Mouse (Mus musculus) retina, adult 2 months (tissue): ENCODE results near the gene Chrm5.
"Not testable (repeated sequence)": the region's sequence is repeated elsewhere in the genome, so short reads cannot be mapped to it uniquely, and the experiment has no call there.

ENCODE experiments used
- DNase-seq: peaks from one replicate; pipeline ENCODE4 v3.0.0-alpha.2; 2012; ENCODE audit warnings: low read depth, low spot score

The Chrm5 gene

DNA sequence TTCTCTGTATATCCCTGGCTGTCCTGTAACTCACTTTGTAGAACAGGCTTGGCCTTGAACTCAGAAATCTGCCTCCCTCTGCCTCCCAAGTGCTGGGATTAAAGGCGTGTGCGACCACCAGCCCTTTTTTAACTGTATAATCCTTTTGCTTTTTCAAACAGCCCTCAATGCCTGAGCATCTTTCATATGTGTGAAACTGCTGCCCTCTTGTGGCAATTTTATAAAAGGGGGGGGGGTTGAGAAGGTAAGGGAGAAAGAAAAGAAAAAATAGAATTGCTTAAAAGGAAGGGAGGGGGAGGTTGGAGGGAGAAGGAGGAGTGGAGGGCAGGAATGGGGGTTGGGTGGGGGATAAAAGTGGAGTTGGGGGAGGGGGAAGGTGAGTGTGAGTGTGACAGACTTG lies 995 bp upstream of the Chrm5 start:
- peak; percentile 59 for DNase-seq

- no peak for DNase-seq
These were observed 4.0 kb downstream of the Chrm5 start for GRCm38 (mm10) chr2:112476554-112476953.

GRCm38 (mm10) chr2:112474997-112475724 lies 5.4 kb downstream of the Chrm5 start:
- DNase-seq = no peak

GRCm38 (mm10) chr2:112472076-112472475 lies 8.5 kb downstream of the Chrm5 start:
- no peak for DNase-seq

- peak; percentile 84 for DNase-seq
These were observed 9.6 kb downstream of the Chrm5 start for GRCm38 (mm10) chr2:112470961-112471381.

DNA sequence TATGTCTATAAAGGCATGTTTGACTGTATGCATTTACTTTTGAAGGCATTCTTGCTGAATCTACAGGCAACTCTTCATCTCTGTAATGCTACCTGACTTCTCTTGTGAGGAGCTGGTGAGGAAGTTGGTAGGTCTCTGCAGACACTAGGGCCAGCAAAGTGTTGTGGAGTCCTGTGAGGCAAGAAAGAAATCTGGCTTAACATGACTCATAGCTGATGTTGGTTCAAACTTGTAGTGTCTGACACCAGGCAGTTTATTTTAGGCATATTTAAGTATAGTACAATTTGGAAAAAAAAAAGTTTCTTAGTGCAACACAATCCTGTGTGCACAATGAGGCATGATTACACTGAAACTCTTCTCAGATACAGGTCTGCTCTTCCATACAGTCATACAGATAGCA lies 11.0 kb downstream of the Chrm5 start:
- no peak for DNase-seq

DNA sequence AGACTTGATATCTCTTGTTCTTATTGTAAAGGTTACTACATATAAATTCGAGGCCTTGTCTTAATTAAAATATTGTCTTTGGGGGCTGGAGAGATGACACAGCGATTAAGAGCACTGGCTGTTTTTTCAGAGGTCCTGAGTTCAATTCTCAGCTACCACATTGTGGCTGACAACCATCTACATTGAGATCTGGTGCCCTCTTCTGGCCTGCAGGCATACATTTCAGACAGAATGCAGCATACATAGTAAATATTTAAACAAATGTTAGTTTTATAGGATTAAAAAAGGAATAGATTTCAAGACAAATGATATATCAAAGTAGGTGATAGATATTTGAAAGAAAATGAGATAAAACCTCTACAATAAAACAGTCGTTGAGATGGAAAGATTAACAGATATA lies 20.0 kb downstream of the Chrm5 start:
- DNase-seq = no peak

DNA sequence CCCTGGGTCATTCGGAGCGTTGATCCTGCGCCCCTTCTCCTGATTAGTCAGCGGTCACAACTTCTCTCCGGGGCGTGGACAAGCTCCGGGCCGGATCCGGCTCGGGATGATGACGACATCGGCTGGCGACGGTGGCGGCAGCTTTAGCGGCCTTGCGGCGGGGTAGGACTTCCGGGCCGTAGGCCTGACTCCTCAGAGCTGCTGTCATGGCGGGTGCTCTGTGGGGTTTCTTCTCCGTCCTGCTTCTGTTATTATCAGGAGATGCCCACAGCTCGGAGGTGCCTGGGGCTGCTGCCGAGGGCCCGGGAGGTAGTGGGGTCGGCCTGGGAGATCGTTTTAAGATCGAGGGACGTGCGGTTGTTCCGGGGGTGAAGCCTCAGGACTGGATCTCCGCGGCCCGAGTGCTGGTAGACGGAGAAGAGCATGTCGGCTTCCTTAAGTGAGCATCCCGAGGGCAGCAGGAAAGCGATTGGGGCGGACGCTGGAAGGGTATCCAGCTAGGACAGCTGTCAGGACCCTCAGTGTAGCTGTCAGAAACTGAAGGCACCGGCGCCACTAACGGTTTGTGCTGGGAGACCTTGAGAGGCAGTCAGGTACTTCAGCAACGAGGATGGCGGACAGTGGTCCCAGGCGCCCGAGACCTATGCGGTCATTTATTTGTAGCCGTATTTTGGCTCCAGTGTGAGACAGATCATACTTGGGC lies 25.6 kb downstream of the Chrm5 start, which contains the start of gene Emc7:
Gene Emc7, plus strand, starts transcription at position 136 of the 703 bp plus-strand sequence.
- DNase-seq = peak; percentile 90

DNA sequence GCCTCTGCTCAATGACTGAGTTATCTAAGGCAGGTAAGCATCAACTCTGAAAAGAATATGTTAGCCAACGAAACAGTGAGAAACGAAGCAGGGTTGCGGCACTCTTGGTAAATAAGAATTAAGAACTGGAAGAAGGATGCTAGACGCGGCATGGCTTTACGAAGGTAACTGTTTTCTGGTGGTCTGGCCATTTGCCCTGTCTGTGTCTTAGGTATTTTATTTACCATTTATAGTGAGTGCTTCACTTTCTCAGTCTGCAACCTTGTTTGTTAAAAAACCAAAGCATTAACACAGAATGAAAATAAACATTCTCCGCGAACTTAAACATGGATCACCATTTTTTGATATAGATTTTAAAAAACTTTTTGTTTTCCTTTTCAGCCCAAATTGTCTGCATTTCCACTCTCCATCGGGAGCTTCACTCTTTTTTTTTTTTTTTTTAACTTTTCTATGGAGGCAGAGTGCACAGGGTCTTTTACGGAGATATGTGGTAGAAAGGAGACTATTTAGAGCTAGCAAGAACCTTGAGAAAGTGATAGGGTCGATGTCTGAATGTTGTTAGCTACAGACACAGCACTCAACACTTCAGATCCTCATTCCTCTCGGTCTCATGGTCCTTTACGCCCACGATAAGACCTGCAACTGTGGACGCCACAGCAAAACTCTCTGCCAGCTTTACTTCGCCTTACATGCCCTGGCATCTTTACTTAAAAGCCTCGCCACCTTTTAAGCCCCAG lies 26.3 kb downstream of the Chrm5 start:
- DNase-seq = no peak

DNA sequence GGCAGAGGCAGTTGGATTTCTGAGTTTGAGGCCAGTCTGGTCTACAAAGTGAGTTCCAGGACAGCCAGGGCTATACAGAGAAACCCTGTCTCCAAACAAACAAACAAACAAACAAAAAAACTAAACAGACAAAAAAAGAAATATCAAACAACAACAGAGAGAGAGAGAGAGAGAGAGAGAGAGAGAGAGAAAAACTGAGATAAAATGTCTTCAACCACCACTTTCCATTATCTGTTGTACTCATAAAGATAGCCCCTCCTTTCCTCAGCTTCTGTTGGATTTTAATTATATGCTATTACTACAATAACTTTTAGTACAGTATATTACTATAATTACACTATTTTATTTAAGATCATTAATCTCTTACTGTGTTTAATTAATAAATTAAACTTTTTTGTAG lies 28.1 kb downstream of the Chrm5 start:
- DNase-seq = not testable (repeated sequence)

DNA sequence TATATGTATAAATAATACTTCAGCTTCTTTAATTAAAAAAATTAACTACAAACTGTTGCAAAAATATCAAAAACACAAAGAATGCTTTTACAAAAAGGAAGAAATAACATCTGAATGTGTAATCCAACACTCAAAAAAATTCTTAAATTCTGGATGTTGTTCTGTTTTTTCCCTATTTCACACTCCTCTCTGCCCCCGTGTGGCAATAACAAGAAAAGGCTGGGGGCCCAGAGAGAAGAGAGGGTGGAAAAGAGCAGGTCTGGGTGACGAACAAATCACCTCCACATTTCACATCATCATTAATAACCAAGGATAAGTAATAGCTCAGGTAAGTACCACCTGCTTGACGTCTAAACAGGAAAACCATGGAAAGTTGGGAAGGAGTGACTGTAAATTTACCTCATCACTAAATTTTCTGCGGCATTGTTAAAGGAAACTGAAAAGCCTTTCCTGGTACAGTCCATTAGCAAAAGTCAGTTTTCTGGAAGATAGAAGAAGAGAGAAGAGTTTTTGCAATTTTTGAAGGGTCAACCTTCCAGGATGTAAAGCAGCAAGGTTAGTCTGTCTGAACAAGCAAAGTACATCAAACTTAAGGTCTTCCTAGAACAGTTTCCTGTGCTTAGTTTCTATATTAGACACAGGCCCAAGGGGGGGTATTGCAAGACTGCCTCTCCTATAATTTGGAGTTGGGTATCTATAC lies 30.8 kb downstream of the Chrm5 start:
- no peak for DNase-seq

GRCm38 (mm10) chr2:112448510-112449059 lies 32.0 kb downstream of the Chrm5 start:
- no peak for DNase-seq

DNA sequence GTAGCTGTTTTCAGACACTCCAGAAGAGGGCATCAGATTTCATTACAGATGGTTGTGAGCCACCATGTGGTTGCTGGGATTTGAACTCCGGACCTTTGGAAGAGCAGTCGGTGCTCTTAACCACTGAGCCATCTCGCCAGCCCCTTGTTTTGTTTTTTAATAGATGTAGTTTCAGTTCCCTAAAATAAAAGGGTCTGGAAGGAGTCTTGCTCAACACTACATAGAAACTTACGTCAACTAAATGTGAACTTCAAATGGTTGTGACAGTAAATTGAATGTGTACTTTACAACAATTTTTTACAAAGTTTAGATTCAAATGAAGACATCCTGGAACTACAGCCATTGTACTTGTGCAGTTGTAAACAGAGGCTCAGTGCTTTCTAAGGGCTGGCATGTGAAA lies 32.5 kb downstream of the Chrm5 start:
- not testable (repeated sequence) for DNase-seq

DNA sequence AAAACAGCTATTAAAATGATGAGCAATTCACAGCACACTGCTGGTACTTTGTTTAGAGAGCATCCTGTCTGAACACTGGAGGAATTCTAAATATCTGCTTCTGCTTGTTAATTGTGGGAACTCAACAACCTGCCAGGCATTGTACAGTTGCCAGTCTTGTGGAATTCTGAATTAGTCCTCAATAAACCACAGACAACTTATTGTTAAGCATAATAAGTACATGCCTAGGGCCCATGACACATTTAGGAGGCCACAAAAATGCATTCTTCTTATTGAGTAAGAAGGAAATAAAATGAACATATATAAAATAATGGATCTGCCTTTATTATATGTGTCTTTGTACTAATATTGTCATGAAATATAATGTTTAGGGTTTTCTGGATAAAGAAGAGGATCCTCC lies 35.1 kb downstream of the Chrm5 start:
- no peak for DNase-seq

DNA sequence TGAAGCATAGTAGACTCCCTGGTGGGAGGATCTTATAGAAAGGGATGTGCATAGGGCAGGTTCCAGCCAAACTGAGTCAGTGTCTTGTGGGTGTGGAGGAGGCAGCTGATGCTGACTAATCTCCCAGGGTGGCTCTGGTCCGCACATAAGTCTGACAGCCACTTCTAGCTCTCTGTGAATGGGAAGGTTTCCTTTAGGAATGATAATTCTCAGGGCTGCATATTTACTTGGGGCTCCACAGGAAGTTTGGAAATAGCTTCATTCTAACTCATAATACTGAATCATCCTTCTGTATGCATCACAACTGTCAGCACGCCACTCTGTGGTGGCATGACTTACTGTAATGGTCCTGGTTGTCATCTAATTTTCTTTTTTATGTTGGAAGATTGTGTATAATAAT lies 37.1 kb downstream of the Chrm5 start:
- no peak for DNase-seq

GRCm38 (mm10) chr2:112437589-112437988 lies 43.0 kb downstream of the Chrm5 start:
- no peak for DNase-seq

DNA sequence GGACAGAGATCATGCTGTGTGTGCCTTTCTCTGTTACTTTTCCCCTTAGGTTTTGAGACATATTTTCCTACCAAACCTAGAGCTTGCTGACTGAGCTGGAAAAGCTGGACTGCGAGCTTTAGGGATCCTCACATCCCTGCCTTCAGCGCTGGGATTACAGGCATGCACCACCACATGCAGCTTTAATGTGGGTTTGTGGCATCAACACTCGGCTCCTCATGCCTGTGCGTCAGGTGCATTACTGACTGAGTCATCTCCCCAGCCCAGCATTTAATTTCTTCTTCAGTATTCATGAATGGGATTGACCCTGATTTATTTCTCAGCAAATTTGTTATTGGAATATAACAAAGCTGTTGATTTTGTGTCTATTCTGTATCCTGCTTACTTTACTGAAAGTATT lies 44.3 kb downstream of the Chrm5 start:
- DNase-seq = no peak

- no peak for DNase-seq
These were observed 47.2 kb downstream of the Chrm5 start for GRCm38 (mm10) chr2:112433359-112433758.

DNA sequence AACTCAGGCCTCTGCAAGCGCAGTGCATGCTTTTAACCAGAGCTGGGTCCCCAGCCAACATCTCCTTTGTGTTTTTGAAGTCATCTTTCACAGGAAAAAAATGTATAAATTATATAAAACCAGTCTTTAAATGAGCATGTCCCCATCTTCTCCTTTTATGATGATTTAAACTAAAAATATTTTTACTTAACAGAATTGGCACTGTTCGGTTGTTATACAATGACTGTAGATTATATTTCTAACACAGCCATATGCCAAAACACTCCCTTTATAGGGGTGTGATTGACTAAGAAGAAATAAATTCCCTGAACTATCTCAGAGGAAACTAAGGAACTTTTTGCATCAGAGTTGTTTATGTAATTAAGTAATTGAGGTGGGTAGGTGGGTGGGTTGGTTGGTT lies 48.0 kb downstream of the Chrm5 start:
- no peak for DNase-seq

GRCm38 (mm10) chr2:112430403-112430802 lies 50.2 kb downstream of the Chrm5 start:
- no peak for DNase-seq

- no peak for DNase-seq
These were observed 50.9 kb downstream of the Chrm5 start for GRCm38 (mm10) chr2:112429665-112430064.
